Mouse (Mus musculus) brown adipose tissue, adult 24 weeks (tissue): ENCODE results near the gene Tex26. TPM values are rescaled to one million over a fixed set of nuclear protein-coding genes. Genes with fewer than 3 reads are reported as not detected.

ENCODE experiments used
- H3K27ac ChIP-seq: fragments of 200-500 bp; replicated peaks from 2 replicates; pipeline ENCODE4 v1.5.1; 2012; ENCODE audit warnings: low read depth, mild to moderate bottlenecking, low read length
- H3K4me1 ChIP-seq: fragments of 200-500 bp; 2 replicates; pipeline ENCODE4 v1.6.1; 2012; ENCODE audit warnings: low read length, mixed read lengths; ENCODE audit not compliant: control insufficient read depth, insufficient read depth, insufficient read length
- H3K4me3 ChIP-seq: fragments of 200-500 bp; 2 replicates; pipeline ENCODE4 v1.5.1; 2012; ENCODE audit warnings: low read depth, mild to moderate bottlenecking, low read length, moderate library complexity; ENCODE audit not compliant: insufficient read depth
- polyA plus RNA-seq: library from polyadenylated mRNA; stranded (reverse); fragments of >200 nt; gene quantifications from 2 replicates; pipeline ENCODE4 v1.2.4, GENCODE M21; 2012; ENCODE audit not compliant: missing spikeins, insufficient read depth, insufficient read length

The Tex26 gene
- polyA plus RNA-seq, 1 experiment: not detected

- no peak overlapping the region for H3K27ac ChIP-seq
- H3K4me3 ChIP-seq: no peak overlapping the region
- H3K4me1 ChIP-seq: no peaks in the 10 kb centered on the region
These were observed 9.9 kb downstream of the Tex26 start for GRCm38 (mm10) chr5:149449406-149449805.

GRCm38 (mm10) chr5:149451209-149451681 lies 11.8 kb downstream of the Tex26 start:
- no peak overlapping the region for H3K27ac ChIP-seq
- no peak overlapping the region for H3K4me3 ChIP-seq
- no peaks in the 10 kb centered on the region for H3K4me1 ChIP-seq

- no peaks in the 10 kb centered on the region for H3K4me1 ChIP-seq
- no peak overlapping the region for H3K4me3 ChIP-seq
- no peak overlapping the region for H3K27ac ChIP-seq
These were observed 14.8 kb downstream of the Tex26 start for GRCm38 (mm10) chr5:149454281-149454680.

- no peak overlapping the region for H3K4me3 ChIP-seq
- no peak overlapping the region for H3K27ac ChIP-seq
- H3K4me1 ChIP-seq: no peaks in the 10 kb centered on the region
These were observed 17.1 kb downstream of the Tex26 start for GRCm38 (mm10) chr5:149456544-149456943.

GRCm38 (mm10) chr5:149462071-149462470 lies 22.6 kb downstream of the Tex26 start:
- H3K4me3 ChIP-seq: no peak overlapping the region
- no peaks in the 10 kb centered on the region for H3K4me1 ChIP-seq
- H3K27ac ChIP-seq: no peak overlapping the region

GRCm38 (mm10) chr5:149465305-149465704 lies 25.8 kb downstream of the Tex26 start:
- H3K4me1 ChIP-seq: no peaks in the 10 kb centered on the region
- no peak overlapping the region for H3K27ac ChIP-seq
- no peak overlapping the region for H3K4me3 ChIP-seq

- no peak overlapping the region for H3K4me3 ChIP-seq
- no peaks in the 10 kb centered on the region for H3K4me1 ChIP-seq
- no peak overlapping the region for H3K27ac ChIP-seq
These were observed 34.7 kb downstream of the Tex26 start for GRCm38 (mm10) chr5:149474142-149474541.

GRCm38 (mm10) chr5:149474701-149475468 lies 35.4 kb downstream of the Tex26 start:
- Histone ChIP-seq H3K4me1 (no peaks in the 10 kb centered on the region), H3K27ac (no peak overlapping the region), H3K4me3 (no peak overlapping the region)

GRCm38 (mm10) chr5:149481920-149482319 lies 42.5 kb downstream of the Tex26 start:
- Histone ChIP-seq H3K27ac (no peak overlapping the region), H3K4me3 (no peak overlapping the region), H3K4me1 (no peaks in the 10 kb centered on the region)

GRCm38 (mm10) chr5:149483321-149484052 lies 44.0 kb downstream of the Tex26 start:
- Histone ChIP-seq H3K27ac (no peak overlapping the region), H3K4me3 (no peak overlapping the region), H3K4me1 (no peaks in the 10 kb centered on the region)

- no peak overlapping the region for H3K27ac ChIP-seq
- H3K4me1 ChIP-seq: no peaks in the 10 kb centered on the region
- H3K4me3 ChIP-seq: no peak overlapping the region
These were observed 44.8 kb downstream of the Tex26 start for GRCm38 (mm10) chr5:149484270-149484669.

GRCm38 (mm10) chr5:149485447-149485846 lies 46.0 kb downstream of the Tex26 start:
- no peak overlapping the region for H3K27ac ChIP-seq
- H3K4me3 ChIP-seq: no peak overlapping the region
- no peaks in the 10 kb centered on the region for H3K4me1 ChIP-seq

- no peak overlapping the region for H3K4me3 ChIP-seq
- no peaks in the 10 kb centered on the region for H3K4me1 ChIP-seq
- H3K27ac ChIP-seq: no peak overlapping the region
These were observed 49.0 kb downstream of the Tex26 start for GRCm38 (mm10) chr5:149488360-149489021.

- H3K4me1 ChIP-seq: no peaks in the 10 kb centered on the region
- H3K27ac ChIP-seq: no peak overlapping the region
- H3K4me3 ChIP-seq: no peak overlapping the region
These were observed 49.7 kb downstream of the Tex26 start for GRCm38 (mm10) chr5:149489136-149489535.

GRCm38 (mm10) chr5:149490275-149490674 lies 50.8 kb downstream of the Tex26 start:
- Histone ChIP-seq H3K4me1 (no peaks in the 10 kb centered on the region), H3K27ac (no peak overlapping the region), H3K4me3 (no peak overlapping the region)
